Mouse (Mus musculus) lung, postnatal 0 days (tissue): Measurements from ENCODE around the gene Sec16b.

ENCODE experiments used
- CTCF ChIP-seq: IDR thresholded peaks from 2 replicates; pipeline ENCODE4 v1.5.1; 2016; ENCODE audit warnings: antibody characterized with exemption, mild to moderate bottlenecking
- EP300 ChIP-seq: IDR thresholded peaks from 2 replicates; pipeline ENCODE4 v1.6.1; 2016; ENCODE audit warnings: antibody characterized with exemption, mild to moderate bottlenecking, control low read depth

GRCm38 (mm10) chr1:157514298-157514697, 7.8 kb downstream of the Sec16b start:
- TF ChIP-seq EP300 (no peak), CTCF (no peak)
